Mouse (Mus musculus) midbrain, postnatal 0 days (tissue): ENCODE data around the gene Pla2g3. TPM values are rescaled to one million over a fixed set of nuclear protein-coding genes. Genes with fewer than 3 reads are reported as not detected.

Source experiments
- ATAC-seq: fragments of 200-750 bp; cut with Nextera tagmentation; 2 replicates; pipeline ENCODE4 v1.8.0; 2017; ENCODE audit warnings: moderate number of reproducible peaks, mild to moderate bottlenecking, moderate TSS enrichment, moderate library complexity; ENCODE audit not compliant: low FRiP score
- DNase-seq: peaks from one replicate; pipeline ENCODE4 v3.0.0-alpha.2; 2015; ENCODE audit warnings: low spot score
- H3K27ac ChIP-seq: fragments of 300-500 bp; sonication (generic); 2 replicates; pipeline ENCODE4 v1.5.1; 2014; ENCODE audit warnings: low read depth, mild to moderate bottlenecking, low read length, mixed read lengths
- H3K27me3 ChIP-seq: fragments of 300-500 bp; sonication (generic); 2 replicates; pipeline ENCODE4 v1.6.1; 2014; ENCODE audit warnings: low read length, control low read depth, mixed read lengths; ENCODE audit not compliant: insufficient read depth
- H3K36me3 ChIP-seq: fragments of 300-500 bp; sonication (generic); 2 replicates; pipeline ENCODE4 v1.6.1; 2014; ENCODE audit warnings: low read length, control low read depth, mixed read lengths; ENCODE audit not compliant: insufficient read depth
- H3K4me1 ChIP-seq: fragments of 300-500 bp; sonication (generic); 2 replicates; pipeline ENCODE4 v1.6.1; 2014; ENCODE audit warnings: mild to moderate bottlenecking, control low read depth, antibody characterized with exemption, low read length, mixed read lengths; ENCODE audit not compliant: insufficient read depth
- H3K4me2 ChIP-seq: fragments of 300-500 bp; sonication (generic); 2 replicates; pipeline ENCODE4 v1.6.1; 2014; ENCODE audit warnings: low read depth, mild to moderate bottlenecking, low read length, mixed read lengths; ENCODE audit not compliant: poor library complexity, severe bottlenecking
- H3K4me3 ChIP-seq: fragments of 300-500 bp; sonication (generic); 2 replicates; pipeline ENCODE4 v1.5.1; 2014; ENCODE audit warnings: low read depth, mild to moderate bottlenecking, low read length, moderate library complexity
- H3K9ac ChIP-seq: fragments of 300-500 bp; sonication (generic); replicated peaks from 2 replicates; pipeline ENCODE4 v1.6.1; 2014; ENCODE audit warnings: mild to moderate bottlenecking, low read length, moderate library complexity, mixed read lengths; ENCODE audit not compliant: poor library complexity, severe bottlenecking
- H3K9me3 ChIP-seq: fragments of 300-500 bp; sonication (generic); 2 replicates; pipeline ENCODE4 v1.6.1; 2016; ENCODE audit warnings: low read length, control low read depth
- CTCF ChIP-seq: IDR thresholded peaks from 2 replicates; pipeline ENCODE4 v1.5.1; 2016; ENCODE audit warnings: antibody characterized with exemption, mild to moderate bottlenecking
- WGBS: fragments of 180-500 bp; shearing (Covaris S2); extraction: QIAGEN DNeasy Blood & Tissue Kit; methylation state at CpG from one replicate; pipeline ENCODE4 v1.1.7; 2014; 5-methylcytosine and 5-hydroxymethylcytosine counted together
- polyA plus RNA-seq: library from polyadenylated mRNA; unstranded; fragments of >200 nt; fragmentation: Nextera tagmentation; extraction: Ambion mirVana; gene quantifications from 2 replicates; pipeline ENCODE4 v1.2.1, GENCODE M21; 2015
- total RNA-seq: library from RNA; depleted of rRNA; stranded (reverse); fragments of >200 nt; gene quantifications from 2 replicates; pipeline ENCODE4 v1.2.3, GENCODE M21; 2014

Gene Pla2g3
- total and polyA plus RNA-seq, 2 experiments from 2014 or later, result 15.4 to 33.1 TPM

DNA sequence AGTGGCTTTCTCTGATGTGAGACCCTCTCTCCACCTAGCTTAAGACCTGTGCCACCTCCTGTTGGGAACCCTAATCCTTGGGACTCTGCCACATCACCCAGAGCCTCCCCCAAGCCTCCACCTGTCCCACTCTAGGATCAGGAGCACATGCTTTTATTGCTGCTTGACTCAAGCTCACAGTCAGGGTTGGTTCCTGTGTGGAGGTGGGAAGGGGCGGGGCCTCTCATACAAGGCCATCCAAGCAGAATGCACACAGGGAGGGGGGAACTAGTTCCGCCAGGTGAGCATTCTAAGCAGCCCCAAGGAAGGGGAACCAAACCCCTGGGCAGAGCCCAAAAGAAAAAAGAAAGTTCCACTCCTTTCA, 29.0 kb upstream of the Pla2g3 start:
- Histone ChIP-seq H3K27ac (no peak overlapping the region), H3K27me3 (no peaks in the 10 kb centered on the region), H3K4me1 (no peaks in the 10 kb centered on the region), H3K4me3 (no peak overlapping the region), H3K4me2 (no peak overlapping the region), H3K9me3 (no peaks in the 10 kb centered on the region), H3K36me3 (no peaks in the 10 kb centered on the region), H3K9ac (no peak overlapping the region)
- 83% methylated on average over 2 of the region's 2 CpGs for WGBS
- no peak for TF ChIP-seq CTCF
- no peak for DNase-seq
- no peak for ATAC-seq

DNA sequence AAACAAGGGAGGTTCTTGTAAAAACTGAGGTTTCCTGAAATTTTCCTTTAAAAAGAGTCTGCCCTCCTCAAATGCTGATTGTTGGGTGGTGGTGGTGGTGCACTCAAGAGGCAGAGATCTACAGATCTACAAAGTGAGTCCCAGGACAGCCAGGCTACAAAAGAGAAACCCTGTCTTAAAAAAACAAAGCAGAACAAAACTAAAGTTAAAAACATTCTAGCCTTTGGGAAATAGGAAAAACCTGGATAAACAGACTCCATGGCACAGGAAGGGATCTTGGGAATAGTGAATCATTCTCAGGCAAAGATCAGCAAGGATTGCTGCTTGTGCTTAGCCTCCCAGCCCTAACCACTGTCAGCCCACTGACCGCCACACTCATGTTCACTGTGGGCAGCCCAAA, 25.2 kb upstream of the Pla2g3 start:
- H3K27ac ChIP-seq, result no peak overlapping the region

DNA sequence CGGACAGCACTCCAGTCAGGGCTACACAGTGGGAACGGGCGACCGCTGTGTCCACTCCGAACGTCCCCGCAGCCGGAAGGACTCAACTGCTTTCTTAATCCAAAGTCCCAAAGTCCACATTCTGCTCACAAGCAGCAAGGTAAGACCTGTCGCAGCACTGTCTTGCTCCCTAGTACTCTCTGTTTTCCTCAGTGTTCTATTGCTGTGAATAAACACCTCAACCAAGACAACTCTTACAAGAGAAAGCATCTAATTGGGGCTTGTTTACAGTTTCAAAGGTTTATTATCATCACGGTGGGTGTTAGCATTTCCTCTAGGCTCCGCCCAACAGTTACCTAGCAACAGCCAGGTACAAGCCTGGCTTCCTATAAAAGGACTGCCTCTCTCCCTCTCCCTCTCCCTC, 16.6 kb upstream of the Pla2g3 start:
- Histone ChIP-seq H3K36me3 (no peaks in the 10 kb centered on the region), H3K4me2 (no peak overlapping the region), H3K4me1 (no peaks in the 10 kb centered on the region), H3K27ac (no peak overlapping the region), H3K27me3 (no peaks in the 10 kb centered on the region), H3K9me3 (no peaks in the 10 kb centered on the region), H3K4me3 (no peak overlapping the region), H3K9ac (no peak overlapping the region)
- WGBS, result 30% methylated on average over 11 of the region's 11 CpGs
- DNase-seq (no peak), ATAC-seq (no peak)
- no peak for TF ChIP-seq CTCF

More for the DNA sequence above, 25.2 kb upstream of the Pla2g3 start:
- no peaks in the 10 kb centered on the region for H3K27me3 ChIP-seq
- WGBS, result 88% methylated on average over 1 of the region's 1 CpGs
- peaks cover 4% of the 10 kb centered on the region; the same call in 1 of the 2 replicates for H3K9me3 ChIP-seq
- no peaks in the 10 kb centered on the region for H3K4me1 ChIP-seq
- H3K4me3 ChIP-seq, result no peak overlapping the region
- no peak for TF ChIP-seq CTCF
- no peak for ATAC-seq
- H3K9ac ChIP-seq, result no peak overlapping the region
- no peaks in the 10 kb centered on the region for H3K36me3 ChIP-seq
- DNase-seq, result no peak
- no peak overlapping the region for H3K4me2 ChIP-seq

DNA sequence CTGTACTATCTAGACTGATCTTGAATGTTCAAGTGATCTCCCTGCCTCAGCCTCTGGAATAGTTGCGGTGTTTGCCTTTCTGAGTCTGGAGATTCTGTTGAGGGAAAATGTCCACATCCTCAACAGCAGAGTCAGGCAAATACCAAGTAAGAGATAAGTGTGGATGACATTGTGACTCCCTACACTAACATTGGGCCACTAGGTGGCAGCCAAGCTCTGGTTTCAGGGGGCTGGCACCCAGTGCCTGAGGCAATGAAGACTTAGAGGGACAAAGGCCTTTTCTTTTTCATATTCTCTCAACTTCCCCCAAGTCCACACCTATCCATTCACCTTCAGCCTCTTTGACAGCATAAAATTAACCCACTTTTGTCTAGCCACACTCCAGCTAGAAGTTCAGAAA, 15.6 kb upstream of the Pla2g3 start:
- H3K27ac ChIP-seq, result no peak overlapping the region

DNA sequence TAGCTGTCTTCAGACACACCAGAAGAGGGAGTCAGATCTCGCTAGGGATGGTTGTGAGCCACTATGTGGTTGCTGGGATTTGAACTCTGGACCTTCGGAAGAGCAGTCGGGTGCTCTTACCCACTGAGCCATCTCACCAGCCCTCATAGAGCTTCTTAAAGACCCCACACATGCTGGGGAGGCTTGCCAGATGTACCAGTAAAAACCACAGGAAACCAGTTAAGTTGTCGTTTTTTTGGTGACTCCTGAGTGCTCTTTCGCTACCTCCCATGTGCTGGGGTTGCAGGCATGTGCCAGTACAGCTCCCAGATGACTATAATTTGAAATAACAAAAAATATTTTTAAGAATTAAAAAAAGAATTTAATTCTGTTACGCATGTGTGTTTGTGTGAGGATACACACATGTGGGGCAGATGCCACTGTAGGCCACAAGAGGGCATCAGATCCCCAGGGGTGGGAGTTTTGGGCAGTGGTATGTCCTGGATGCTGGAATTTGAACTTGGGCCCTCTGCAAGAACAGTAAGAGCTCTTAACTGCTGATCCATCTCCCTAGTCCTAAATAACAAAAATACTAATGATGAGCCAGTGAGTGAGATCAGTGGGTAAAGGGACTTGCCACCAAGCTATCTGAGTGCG, 13.5 kb upstream of the Pla2g3 start:
- Histone ChIP-seq H3K27ac (no peak overlapping the region), H3K4me2 (no peak overlapping the region), H3K27me3 (no peaks in the 10 kb centered on the region), H3K36me3 (no peaks in the 10 kb centered on the region), H3K9ac (no peak overlapping the region), H3K9me3 (no peaks in the 10 kb centered on the region), H3K4me3 (no peak overlapping the region), H3K4me1 (no peaks in the 10 kb centered on the region)
- WGBS, result 89% methylated on average over 7 of the region's 7 CpGs
- ATAC-seq, result no peak
- peak; percentile 60 for TF ChIP-seq CTCF
- DNase-seq, result no peak

More for the DNA sequence above, 15.6 kb upstream of the Pla2g3 start:
- no peak overlapping the region for H3K9ac ChIP-seq
- ATAC-seq (no peak), DNase-seq (peak; percentile 93)
- H3K27me3 ChIP-seq, result no peaks in the 10 kb centered on the region
- H3K9me3 ChIP-seq, result no peaks in the 10 kb centered on the region
- 39% methylated on average over 1 of the region's 1 CpGs for WGBS
- H3K4me1 ChIP-seq, result no peaks in the 10 kb centered on the region
- no peak overlapping the region for H3K4me2 ChIP-seq
- TF ChIP-seq CTCF, result peak; percentile 92
- H3K36me3 ChIP-seq, result no peaks in the 10 kb centered on the region
- no peak overlapping the region for H3K4me3 ChIP-seq

DNA sequence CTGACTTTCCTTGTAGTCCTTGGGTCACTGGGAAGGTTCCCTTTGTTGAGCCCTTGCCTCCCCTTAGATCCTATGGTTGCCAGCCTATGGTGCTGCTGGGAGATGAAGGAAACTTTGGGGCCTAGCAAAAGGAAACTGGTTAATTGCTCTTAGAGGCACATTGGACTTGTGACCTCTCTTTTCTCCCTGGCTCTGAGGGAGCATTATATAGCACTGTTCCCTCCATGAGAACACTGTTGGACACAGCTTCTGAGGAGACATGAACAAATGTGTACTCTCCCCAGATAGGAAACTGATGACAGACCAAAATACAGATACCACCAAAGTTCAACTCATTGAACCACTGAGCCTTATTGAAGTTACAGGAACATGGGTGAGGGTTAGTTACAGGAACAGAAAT, 12.6 kb upstream of the Pla2g3 start:
- no peak overlapping the region for H3K4me2 ChIP-seq
- no peaks in the 10 kb centered on the region for H3K4me1 ChIP-seq
- H3K4me3 ChIP-seq, result no peak overlapping the region
- DNase-seq (no peak), ATAC-seq (no peak)
- H3K9ac ChIP-seq, result no peak overlapping the region
- H3K27me3 ChIP-seq, result no peaks in the 10 kb centered on the region
- no peaks in the 10 kb centered on the region for H3K36me3 ChIP-seq
- no peak overlapping the region for H3K27ac ChIP-seq
- TF ChIP-seq CTCF, result no peak
- no peaks in the 10 kb centered on the region for H3K9me3 ChIP-seq
